Mouse (Mus musculus) bone marrow macrophage, adult 2 months (primary cell): Measurements from ENCODE around the gene Colgalt2.

Source experiments
- CTCF ChIP-seq: IDR thresholded peaks from 2 replicates; pipeline ENCODE4 v1.5.1; 2012; ENCODE audit warnings: low read depth, mild to moderate bottlenecking, low read length, moderate library complexity
- POLR2A ChIP-seq: IDR thresholded peaks from 2 replicates; pipeline ENCODE4 v1.6.1; 2012; ENCODE audit warnings: mild to moderate bottlenecking, low read depth, low read length, borderline replicate concordance

GRCm38 (mm10) chr1:152413961-152414360 is 14.3 kb downstream of the Colgalt2 start:
- TF ChIP-seq CTCF (no peak), POLR2A (no peak)
